Mouse (Mus musculus) MEL-GATA-1-ER (cell line): ENCODE measurements around the gene C1qtnf6.
A peak's percentile ranks its signal among the peaks of the same experiment; 100 is the strongest.

Experiments
- DNase-seq: peaks from one replicate; pipeline ENCODE4 v3.0.0-alpha.2; 2012; ENCODE audit warnings: low read depth; ENCODE audit errors: extremely low read depth

C1qtnf6 gene

DNA sequence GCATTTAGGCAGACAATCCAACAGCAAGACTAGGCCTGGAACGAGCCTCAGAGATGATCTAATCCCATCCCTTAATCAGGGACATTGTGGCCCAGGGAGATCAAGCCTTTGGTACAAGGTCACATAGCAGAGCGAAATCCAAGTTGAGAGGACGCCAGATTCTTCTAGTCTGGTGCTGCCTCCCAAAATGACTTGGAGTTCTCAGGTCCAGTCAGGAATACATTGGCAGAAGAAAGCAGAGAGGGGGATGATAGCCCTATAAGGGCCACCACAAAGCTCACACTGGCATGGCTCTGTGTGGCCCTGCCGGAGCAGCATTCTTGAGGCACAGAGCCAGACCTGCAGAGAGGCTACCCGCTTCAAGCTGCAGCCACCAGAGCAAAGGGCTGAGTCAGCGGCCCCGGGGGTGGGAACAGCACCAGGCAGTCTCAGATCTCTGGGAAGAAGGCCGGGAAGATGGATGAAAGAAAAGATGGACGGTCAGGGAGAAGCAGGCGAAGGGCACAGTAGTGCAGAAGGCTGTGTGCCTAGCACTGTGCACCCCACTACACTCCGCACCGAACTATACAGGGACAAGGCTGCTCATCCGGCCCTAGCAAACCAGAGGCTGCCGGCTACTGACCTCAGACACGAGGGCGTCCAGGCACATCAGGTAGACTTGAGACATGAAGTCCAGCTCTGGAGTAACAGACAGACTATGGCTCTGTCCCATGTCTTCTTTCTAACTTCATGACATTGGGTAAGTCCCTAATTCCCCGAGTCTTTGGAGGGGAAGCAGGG lies at the start of gene C1qtnf6:
TSS of gene C1qtnf6 (minus strand) at position 746 of the 780 bp plus-strand sequence.
- DNase-seq = no peak

DNA sequence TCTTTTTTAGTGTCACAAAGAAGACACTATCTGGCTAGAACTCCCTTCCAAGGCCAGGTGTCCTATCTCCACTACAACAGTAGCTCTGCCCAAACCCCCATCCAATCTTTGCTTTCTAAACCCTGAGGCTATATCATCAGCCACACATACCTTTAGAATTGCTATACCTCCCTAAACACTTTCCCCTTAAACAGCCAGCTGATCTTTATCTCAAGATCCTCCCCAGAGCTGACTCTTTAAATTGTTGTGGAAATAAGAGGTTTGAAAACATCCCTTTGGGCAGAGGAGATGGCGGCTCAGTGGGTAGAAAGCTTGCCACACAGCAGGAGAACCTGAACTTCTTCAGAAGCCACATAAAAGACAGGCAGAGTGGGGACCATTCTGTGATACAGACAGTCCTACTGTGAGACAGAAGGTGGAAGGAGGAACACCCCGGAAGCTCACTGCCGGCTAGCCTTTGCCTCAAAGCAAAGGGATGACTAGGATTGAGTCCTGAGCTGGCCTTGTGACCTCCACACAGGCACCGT lies 45.1 kb upstream of the C1qtnf6 start:
- no peak for DNase-seq

DNA sequence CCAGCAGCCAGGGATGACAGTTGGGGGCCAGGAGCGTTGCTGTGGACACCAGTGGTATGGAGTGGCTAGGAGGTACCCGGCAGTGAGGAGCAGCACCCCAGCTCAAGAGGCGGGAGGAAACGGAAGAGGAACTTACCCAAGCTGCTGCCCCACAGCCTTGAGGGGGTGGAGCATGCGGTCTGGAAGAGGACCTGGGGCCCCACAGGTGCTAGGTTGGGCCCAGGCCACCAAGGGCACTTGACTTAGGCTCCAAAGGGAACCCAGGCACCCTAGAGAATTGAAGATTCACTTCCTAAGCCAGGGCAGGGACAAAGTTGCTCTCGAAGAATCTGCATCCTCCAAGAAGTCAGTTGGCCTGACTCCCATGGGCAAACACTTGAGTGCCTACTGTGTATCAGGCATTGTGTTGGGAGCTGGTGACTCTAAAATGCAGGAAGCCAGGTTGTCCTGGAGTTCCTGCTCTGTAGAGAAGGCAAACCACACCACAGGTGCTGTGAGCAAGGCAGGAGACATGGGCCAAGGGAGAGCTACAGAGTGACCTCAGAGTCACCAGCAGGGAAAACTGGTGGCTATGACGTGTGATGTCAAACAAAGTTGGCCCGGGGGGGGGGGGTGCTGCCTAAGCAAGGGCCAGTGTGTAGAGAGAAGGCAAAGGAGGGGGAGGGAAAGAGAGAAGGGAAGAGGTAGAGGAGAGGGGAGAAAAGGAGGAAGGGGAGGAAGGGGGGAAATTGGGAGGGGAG lies 41.6 kb upstream of the C1qtnf6 start, which contains the start of gene Rac2:
TSS of gene Rac2 (minus strand) at position 126 of the 740 bp plus-strand sequence.
- peak; percentile 77 for DNase-seq

DNA sequence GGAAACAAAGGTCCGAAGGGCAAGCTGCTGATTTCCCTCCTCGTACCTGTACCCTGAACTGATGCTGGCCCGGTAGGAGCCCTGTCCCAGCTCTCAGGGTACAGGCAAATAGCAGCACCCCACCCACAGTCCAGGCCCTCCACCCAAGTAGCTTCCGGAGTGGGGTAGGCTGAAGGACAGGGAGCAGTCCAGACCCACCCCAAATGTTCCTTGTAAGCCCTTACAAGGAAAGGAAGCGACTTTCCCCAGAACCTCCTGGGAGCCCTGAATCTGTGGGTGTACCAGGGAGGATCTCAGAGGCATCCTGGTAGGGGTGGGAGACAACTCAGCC lies 41.0 kb upstream of the C1qtnf6 start:
- DNase-seq = no peak

DNA sequence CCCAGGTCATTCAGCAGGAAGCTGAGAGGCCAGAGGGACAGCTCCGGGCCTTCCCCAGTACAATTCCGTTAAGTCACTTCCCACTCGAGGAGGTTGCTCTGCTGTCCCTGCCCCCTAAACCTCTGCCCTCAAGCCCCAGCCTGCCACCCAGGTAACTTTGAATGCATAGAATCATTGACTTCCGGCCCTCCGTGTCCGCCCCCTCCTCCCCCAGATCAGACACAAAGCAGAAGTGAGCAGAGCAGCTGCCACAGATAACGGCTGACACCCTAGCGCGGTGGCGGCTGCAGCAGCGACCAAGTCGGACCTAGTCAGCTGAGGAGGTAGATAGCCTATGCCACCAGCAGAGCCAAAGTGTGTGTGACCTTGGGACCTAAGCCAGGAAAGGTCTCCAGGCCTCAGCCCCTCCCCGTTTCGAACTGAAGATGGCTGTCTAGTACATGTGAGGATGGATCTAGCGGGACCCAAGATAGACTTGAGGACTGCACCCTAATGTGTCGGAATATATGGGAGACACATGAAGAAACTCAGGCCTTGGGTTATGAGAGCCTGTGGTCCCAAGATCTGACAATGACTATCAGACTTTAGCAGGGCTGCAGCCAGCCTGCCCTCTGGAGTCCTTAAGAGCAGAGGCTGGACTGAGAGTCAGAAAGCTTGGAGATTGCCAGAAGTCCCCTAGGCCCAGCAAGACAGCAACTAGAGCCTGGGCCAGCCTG lies 40.5 kb upstream of the C1qtnf6 start:
- DNase-seq = peak; percentile 92

DNA sequence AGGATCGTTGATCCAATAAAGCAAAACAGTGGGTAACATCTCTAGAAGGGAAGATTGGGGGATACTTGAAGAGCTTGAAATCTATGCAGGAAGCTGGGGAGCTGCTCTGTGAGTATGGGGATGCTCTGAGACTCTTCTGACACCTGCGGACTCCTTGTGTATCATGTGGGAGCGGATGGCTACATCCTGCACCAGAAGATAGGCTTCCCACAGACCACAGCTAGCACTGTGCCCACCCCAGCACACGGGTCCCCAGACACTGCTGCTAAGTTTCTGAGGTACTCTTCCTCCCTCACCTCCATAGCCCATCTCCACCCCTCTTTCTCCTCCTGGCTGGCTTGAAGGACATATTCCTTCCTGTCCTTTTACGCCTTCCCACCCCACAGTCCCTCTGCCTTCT lies 39.0 kb upstream of the C1qtnf6 start:
- DNase-seq = no peak

DNA sequence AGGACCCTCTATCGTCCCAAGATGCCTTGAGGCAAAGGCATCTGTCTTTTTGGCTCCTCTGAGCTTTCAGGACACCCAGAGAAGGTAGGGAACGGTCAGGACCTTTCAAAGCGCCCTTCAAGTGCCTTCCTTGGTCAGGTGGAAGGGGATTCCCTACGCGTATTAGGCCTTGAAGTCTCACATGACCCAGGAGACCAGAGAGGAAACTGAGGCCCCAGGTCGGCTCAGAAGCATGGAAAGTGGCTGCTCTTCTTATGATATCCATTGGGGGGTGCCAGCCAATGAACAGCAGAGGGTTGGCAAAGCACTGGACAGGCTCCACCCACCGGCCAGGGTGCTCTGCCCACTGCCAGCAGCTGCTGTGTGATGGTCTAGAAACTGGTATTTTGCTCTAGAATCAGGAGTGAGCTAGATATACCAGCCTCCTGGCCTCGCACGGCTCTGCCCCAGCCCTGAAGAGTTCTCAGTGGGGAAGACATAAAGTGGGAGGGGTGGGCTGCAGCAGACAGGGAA lies 36.4 kb upstream of the C1qtnf6 start:
- DNase-seq = no peak

DNA sequence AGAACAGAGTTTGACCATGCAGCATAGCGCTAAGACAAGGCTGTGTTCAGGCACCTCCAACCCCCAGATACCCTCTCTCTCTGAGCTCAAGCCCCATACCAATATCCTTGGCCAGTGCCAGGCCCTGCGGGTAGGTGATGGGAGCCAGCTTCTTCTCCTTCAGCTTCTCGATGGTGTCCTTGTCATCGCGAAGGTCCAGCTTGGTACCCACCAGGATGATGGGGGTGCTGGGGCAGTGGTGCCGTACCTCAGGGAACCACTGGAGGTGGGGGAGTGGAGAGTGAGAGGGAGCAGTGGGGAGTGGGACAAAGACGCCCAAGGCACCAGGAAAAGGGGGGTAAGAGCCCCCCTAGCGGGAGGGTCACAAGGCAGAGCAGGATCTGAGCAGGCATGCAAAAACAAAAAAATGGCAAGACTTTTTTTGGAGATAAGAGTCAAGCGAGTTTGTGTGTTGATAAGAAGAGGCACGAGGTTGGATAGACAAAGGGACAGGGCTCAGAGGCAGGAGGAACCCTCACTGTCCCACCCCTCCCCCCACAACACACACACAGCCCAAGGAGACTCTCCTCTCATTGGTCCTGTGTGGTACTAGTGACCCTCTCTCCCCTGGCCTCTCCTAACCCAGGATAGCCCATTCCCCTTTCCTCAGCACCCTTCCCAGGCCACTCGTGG lies 33.7 kb upstream of the C1qtnf6 start:
- DNase-seq = no peak

DNA sequence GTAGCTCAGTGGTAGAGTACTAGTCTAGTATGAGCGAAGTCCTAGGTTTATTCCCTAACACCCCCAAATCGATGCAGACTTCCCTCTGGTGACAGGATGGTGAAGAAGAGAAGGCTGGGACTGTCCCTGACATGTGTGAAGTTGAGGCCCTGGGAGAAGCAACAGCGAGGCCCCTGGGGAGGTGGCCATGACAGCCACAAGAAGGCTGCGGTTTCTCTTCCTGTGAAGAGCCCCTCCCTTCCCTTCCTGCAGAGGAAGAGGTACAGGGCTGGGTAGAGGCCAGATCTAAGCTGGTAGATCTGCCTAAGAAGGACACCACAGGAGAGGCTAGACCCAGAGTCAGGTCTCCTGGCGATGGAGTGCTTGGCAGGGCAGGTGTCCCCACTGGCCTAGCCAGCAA lies 32.7 kb upstream of the C1qtnf6 start:
- DNase-seq = no peak

DNA sequence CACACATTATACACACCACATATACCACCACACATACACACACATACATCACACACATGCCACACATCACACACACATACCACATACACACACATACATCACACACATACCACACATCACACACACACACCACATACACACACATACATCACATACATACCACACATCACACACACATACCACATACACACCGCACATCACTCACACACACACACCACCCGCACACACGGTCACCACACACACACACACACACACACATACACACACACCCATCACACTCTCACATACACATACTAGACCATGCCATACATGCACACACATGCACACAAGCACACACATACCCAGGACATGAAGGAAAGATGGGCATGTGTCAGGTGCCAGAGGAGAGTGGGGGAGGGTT lies 32.1 kb upstream of the C1qtnf6 start:
- DNase-seq = no peak

DNA sequence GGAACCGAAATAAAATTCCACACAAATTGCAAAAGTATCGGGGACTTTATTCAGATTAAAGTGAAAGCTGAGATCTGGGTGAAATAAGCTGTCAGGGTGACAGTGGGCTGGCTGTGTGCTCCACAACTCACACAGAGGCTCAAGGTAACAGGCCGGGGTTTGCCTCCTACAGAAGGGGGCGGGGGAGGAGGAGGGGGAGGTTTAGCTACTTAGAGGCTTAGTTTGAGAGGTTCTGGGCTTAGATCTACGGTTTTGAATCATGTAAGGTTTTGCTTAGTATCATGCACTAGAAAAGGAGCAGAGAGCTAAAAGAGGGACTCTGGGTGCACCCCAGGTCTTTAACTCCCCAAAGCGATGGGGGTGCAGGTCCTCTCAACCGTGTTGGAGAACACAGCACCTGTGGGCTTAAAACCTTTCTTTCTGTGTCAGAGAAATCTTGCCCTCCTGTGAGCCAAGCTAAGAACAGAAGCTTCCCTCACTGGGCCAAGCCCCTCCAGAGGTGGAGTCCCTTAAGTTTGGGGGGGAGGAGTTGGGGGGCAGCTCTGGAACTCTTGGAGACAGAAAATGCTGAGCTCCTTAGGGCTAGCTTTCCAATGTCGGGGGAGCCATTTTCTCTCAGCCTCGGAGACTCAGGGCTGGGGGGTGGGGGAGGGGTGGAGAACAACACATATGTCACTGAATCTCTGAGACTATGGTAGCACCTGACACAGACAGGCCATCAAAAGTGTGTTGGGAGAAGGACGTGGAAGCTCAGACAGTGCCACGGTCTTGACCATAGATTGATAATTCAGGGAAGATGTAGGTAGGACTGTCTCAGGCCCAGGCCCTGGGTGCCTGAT lies 28.1 kb upstream of the C1qtnf6 start:
- DNase-seq = no peak

DNA sequence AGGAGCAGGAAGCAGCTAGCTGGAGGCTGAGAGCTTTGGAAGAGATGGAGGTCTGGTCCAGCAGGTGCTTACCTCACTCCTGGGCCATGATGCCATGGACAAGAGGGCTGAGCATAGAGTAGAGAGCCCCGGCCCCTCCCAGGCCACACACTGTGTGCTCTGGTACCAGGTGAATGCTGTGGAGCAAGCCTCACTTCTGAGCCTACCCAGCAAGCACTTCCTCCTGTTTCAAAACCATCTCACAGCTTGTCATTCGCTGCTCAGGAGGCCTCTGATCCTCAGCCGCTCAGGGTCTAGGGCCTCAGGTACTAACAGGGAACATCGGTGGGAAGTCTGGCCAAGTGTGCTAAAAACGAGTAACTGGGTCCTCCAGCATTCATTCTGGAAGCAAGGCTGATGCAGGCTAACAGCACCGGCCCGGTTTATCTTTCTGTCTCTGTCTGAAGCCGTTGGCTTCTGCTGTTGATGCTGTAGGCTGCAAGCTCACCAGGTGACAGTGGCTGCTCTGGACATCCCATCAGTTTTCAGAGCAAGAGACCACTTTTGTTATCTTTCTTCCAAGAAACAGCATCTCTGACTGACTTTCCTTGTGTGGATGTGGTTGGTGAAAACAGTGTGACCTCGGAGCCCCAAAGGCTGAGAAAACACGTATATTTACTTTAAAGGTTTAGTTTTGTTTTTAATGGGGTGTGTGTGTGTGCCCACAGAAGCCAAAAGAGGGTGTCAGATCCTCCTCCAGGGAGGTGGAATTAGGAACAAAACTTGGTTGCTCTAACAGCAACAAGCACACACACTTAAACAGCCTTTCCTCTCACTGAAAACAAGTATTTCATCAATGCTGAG lies 26.7 kb upstream of the C1qtnf6 start:
- DNase-seq = no peak

DNA sequence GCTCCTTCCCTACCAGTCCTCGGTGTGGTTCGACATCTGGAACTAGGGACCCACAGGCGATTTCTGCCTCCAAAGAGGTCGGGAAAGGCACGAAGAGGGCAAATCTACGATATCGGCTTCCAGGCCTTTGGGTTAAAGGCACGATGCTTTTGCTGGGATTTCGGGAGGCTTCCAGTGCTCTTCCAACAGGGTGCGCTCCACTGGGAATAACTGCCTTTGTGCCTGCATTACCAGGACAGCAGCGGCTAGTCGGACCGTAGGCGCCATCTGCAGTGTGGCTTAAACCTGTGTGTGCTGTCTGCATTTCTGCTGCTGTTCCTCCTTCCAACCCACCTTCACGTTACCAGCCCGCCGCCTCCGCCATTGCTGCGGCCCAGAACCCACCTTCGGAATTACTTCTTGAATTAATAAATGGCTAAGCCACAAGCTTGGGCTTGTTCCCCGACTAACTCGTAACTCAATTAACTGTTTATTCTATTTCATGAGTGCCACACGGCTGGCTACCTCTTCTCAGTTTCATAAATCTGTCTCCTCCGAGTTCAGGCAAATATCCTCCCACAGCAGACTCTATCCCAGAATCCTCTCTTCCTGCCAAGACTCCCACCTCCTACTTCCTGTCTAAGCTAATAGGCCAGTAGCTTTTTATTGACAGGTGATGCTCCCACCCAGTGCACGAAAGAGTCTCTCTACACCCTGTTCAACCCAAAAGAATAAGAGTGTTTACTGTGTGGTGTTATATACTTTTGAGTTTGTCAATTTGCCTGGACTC lies 23.5 kb upstream of the C1qtnf6 start:
- peak; percentile 58 for DNase-seq

DNA sequence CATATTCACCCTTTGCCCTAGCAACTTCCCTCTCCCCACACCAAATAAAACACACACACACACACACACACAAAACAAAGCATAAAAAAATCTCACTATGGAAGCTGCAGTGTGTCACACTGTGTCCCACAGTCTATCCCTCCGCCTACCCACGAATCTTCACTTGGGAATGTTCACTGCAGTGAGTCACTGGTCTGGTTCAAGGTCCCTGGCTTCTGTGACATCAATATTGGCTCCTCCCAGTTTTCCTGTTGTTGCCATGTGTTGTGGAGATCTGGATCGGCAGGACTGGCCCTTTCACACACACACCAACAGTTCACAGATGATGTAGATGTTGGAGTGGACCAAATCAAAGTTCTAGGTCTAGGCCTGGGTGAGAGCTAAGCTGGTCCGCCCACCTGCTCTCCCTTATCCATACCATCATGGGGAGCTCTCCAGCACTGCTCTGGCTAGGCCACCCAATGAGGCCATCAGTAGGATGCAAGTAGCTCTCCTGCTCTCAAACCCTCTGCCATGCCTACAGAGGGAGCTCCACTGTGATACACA lies 18.0 kb upstream of the C1qtnf6 start:
- DNase-seq = no peak

DNA sequence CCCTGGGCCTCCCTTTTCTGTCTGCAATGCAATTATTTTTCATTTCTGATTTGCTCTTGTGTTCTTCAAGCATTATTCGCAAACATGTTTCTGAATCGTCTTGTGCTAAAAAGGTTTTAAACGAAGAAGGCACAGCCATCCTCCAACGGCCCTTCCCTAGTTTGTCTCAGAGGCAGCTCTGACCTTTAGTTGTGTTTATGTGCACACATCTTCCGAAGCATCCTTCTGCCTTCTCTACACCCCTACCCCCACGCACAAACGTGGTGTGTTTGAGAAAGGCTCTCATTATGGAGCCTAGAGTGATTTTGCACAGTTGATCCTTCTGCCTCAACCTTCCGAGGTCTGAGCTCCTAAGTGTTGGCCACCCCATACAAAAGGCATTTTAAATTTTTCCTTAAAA lies 17.5 kb upstream of the C1qtnf6 start:
- no peak for DNase-seq

DNA sequence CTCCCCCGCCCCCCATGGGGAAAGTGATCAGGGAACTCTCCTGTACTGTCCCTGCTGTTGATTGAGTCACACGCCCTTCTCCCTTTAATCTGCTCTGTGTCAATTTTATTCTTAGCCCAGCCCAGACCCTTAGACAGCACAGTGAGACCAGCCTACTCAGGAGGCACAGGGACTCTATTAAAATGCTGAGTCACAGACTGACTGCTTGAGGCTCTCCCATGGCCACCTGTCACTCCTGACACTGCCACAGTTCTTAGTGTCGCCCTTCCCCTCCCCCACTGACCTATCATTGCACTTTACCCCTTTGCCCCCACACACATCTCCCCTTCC lies 17.1 kb upstream of the C1qtnf6 start:
- no peak for DNase-seq

DNA sequence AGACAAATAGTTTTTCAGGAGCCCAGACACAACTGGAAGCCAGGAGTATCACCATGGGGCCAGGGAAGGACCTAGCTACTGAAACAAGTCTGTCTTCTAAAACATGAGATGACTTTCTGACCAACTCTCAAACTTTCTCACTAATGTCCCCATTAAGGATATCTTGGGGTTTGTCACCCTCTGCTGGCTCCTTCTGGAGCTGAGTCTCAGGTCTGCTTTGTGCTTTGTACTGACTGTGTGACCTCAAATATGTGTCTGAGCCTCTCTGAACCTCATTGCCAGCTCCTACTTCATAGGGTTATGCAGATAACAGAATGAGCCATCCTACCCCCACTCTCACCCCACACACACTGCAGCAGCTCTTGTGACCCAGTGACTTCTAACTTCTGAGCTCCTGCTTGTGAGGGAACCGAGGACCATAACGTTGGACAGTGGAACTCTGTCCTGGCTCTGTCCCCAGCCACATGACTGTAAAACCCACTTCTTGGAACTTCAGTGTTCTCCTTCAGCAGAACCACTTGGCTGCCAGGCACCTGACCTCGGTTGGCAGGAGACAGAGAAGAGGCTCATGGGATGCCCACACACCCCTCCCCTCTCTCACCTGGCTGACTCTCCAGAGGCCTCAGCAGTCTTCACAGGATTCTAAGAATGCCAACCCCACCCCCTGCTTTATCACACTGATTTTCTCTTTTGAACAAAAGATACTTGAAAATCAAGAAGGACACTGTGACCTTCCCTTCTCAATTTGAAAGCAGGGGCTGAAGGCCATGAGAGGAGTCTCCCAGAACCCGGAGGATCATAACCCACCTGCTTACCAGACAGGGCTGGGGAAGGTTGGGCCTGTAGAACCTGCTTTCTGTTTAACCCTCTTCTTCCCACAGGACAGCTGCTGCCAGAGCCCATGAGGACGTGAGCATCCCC lies 16.5 kb upstream of the C1qtnf6 start:
- DNase-seq = no peak
